Mouse (Mus musculus): ENCODE measurements at regions not wholly inside any gene's neighbourhood (a gene's known extent, or its start where the extent isn't known, plus 50 kb on each side); places are given as distances from the start of the nearest gene placed in this dataset.

- intact Hi-C loops (cut with DNase I), result loop anchor here (5.0 kb wide), 2 partner anchors 194 to 1174 kb away; no protein-coding TSS in a partner anchor
Measured at GRCm38 (mm10) chr4:56686141-56686540, 53.7 kb upstream of the Gm26657 start.

GRCm38 (mm10) chr4:56685696-56686095 lies 54.2 kb upstream of the Gm26657 start:
- intact Hi-C loops (cut with DNase I), result loop anchor here (5.0 kb wide), 2 partner anchors 193 to 1173 kb away; no protein-coding TSS in a partner anchor

DNA sequence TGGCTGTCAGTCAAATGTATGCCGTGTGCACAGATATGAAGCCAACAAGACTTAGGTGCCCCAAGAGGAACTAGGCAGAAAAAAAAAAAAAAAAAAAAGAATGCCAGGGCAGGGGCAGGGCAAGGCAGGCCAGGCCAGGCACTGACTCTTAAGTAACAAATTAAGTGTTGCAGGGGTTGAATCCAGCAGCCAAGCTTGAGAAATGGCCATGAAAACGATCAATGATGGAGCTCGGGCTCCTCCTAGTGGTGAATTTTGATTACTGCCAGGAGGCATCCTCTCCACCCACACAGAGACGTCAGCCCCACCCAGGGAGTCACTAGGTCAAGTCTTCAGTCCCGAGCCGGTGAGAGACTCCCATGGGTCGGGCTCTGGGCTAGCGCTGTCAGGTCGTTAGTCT lies 54.7 kb upstream of the Gm26657 start:
- intact Hi-C loops (cut with DNase I), result loop anchor here (5.0 kb wide), 2 partner anchors 193 to 1173 kb away; no protein-coding TSS in a partner anchor

DNA sequence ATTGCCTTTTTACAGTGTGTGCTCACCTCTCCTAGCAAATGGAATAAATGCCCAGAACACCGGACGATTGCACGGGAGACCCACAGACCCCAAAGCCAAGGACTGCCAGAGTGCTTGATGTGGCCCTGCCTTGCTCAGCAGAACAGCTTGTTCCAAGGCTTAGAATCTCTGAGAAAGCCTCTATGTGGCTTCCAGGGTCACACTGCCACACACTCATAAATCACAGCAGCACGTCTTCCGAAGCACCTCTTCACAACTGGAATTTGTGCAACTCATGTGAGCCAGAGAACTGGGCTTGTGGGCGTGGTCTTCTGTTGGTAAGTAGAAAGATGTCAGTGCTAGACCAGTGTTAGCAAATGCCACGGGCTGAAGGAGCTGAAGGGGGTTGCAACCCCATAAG lies 55.8 kb upstream of the Gm26657 start:
- intact Hi-C loops (cut with DNase I), result no loop called here

- intact Hi-C loops (cut with DNase I), result no loop called here
Measured at GRCm38 (mm10) chr4:56681121-56681520, 58.7 kb upstream of the Gm26657 start.

- intact Hi-C loops (cut with DNase I), result no loop called here
Measured at GRCm38 (mm10) chr4:56673868-56674267, 66.0 kb upstream of the Gm26657 start.

- intact Hi-C loops (cut with DNase I), result no loop called here
Measured at GRCm38 (mm10) chr4:56664921-56665320, 74.9 kb upstream of the Gm26657 start.

DNA sequence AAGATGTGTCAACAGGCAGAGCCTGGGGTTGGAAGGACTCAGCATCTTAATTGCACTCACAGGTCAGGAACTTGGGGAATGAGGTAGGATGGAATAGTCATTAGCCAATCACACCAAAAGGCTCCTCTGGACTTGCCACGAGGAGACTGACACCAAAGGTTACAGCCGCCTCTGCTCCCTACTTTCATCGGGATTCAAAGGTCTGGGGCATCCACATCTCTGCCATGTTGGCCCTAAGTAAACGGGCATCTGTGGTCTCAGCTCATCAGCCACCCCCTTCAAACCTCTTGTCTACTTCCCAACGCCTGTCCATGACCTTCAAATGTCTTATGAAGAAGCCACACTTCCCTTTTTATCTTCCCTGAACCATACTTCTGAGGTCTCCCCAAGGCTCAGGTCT lies 78.1 kb upstream of the Gm26657 start:
- intact Hi-C loops (cut with DNase I), result no loop called here

GRCm38 (mm10) chr4:56657046-56657445 lies 82.8 kb upstream of the Gm26657 start:
- intact Hi-C loops (cut with DNase I), result no loop called here

DNA sequence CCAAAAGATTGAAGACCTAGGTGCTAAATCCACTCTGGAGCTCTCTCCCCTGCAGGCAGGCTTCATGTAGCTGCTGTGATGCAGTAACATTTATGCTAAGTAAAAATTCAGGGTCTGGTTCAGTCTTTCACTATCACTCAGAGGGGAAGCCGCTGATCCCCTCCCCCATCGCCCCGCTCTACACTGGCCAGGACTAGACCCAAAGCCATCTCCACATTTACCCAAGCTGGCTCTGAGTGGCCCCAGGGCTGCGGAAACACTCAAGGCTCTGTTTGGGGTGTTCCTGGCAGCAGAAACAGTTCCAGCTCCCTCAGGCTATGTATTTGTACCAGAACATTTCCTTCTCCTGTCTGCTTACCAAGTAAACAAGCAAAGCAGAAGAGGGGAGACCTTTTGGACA lies 85.5 kb upstream of the Gm26657 start:
- intact Hi-C loops (cut with DNase I), result no loop called here

DNA sequence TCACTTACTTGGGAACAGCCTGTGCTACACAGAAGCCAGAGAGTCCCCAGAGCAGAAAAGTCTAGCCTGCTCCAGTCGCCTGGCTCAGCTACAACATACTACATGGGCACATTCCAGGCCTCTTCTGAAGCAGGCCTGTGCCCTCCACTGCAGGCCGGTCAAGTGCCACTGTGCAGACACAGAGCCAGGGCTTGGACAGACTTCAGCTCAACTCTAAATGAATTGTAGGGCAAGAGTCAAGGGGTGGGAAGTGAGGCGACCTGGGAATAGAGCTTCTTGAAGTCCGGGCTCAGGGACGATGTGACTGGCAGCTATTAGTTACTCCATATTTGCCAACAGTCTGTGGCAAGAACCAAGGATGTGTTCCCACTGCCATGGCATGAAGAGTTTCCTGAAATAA lies 87.1 kb upstream of the Gm26657 start:
- intact Hi-C loops (cut with DNase I), result no loop called here

DNA sequence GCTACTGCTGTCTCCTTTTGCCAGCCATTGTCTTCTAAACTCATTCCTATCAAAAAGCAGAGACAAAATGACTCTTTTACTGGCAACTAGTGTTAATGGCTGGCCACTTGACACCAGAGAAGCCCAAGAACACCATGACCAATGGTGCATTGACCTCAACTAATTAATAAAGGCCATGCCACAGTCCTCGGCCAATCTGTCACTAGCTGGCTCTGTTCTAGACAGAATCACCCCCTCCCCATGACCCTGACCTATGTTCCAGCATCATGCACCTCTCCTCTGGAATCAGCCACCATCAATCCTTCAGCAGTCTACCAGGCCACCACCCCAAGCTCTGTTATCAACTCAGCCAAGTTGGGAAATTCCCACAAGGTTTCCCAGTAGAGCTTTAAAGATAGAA lies 90.1 kb upstream of the Gm26657 start:
- intact Hi-C loops (cut with DNase I), result no loop called here

DNA sequence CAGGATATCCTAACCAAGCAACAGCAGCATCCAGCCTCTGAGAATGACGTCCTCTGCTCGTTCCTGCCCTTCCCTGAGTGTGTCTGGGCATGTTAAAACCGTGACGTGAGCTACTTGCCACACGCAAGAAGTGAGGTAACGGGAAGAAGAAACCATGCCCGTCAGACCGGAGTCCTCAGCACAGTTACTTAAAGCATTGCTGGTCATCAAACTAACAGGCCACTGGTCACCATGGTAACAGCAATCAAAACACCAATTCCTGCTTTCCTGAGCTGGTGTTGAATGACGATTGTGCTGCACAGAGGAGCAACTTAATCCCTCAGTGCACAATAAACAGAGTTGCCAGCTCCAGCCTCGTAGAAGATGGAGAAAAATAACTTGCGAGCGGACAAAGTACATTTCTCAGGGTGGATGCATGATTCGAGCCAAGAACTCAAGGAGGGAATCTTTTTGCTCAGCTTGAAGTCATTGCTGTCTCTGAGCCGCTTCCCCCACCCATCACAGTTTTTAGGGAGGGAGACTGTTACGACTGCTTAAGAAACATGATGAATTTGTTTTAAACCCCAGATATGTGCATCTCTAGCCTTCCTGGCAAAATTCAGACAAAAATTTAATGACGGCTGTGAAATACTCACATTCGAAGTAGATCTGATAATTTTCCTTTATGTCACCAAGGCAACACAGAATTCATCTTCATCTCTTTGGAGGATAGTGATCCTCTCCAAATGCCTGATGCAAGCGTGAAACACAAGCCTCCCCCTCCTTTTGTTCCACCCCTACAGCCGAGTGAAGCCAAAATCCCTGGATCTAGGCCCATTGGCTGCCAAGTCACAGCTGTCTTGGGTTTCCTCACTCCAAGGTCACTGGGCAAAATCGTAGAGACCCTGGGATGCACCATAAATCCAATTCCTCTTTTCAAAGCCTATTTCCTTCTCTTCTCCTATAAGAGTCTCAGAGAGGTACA lies 95.6 kb upstream of the Gm26657 start:
- intact Hi-C loops (cut with DNase I), result no loop called here

- intact Hi-C loops (cut with DNase I), result no loop called here
Measured at GRCm38 (mm10) chr4:56643491-56643890, 96.4 kb upstream of the Gm26657 start.

GRCm38 (mm10) chr4:56639709-56640108 lies 100.2 kb upstream of the Gm26657 start:
- intact Hi-C loops (cut with DNase I), result no loop called here

DNA sequence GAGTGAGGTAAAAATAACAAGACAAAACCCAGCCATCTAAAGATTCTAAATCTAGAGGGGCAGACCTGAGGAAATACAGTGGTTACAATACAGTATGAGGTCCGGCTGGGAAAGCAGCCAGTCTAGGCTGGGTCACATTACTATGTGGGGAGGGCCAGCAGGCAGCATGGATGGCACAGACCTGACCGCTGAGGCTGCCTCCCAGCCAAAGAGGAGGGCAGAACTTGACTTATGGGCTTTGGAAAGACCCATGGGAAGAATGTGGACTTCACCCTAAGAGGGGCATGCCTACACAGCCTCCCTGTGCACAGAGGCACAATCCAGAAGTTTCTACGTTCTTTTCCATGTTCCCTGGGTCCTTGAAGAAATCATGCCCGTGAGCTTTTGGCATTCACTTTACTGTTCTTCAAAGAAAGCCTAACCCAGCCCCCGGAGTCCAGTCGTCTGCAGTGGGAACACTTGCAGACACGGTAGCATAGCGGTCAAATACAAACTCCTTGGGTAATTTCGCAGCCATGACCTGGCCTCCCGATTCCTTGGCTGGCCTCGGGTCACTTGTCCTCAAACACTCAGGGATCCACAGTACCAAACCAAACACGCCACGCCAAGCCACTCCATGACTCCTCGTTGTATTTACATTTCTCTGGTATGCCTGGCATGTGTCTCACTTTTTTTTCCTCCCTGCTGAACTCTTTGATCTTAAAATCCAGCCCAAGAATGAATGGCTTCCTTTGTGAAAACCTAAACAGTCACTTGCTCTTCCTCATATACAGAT lies 101.0 kb upstream of the Gm26657 start:
- intact Hi-C loops (cut with DNase I), result no loop called here

DNA sequence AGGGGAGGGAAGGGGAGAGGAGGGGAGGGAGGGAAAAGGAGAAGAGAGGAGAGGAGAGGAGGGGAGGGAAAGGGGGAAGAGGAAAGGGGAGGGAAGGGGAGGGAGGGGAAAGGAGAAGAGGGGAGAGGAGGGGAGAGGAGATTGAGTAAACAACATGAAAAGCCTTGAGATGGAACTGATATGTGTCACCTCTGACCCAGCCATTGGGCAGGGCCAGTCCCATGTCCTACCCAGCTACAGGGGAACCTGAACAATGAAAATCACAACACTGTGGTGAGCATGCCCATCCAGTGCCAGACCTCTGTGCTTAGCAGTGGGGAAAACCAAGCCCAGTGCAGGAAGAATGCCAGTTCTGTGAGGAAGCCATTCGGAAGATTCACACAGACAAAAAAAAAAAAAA lies 103.6 kb upstream of the Gm26657 start:
- intact Hi-C loops (cut with DNase I), result no loop called here

- intact Hi-C loops (cut with DNase I), result no loop called here
Measured at GRCm38 (mm10) chr4:56633528-56633927, 106.3 kb upstream of the Gm26657 start.

DNA sequence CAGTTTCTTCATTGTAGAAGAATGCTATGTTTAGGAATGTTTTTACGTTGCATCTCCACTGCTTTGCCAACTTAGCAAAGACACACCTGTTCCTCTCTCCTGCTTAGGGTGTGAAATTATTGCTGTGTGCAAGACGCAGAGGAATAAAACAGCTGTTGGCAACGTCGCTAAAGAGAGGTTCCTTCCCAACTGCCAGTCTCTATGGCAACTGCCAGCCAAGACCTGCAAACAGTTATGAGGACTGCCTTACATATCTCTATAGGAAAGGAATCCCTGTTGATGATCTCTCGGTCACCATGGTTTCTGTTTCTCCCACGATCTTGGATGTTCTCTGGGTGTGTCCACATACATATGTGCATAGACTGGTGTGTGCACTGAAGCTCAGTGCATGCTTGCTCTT lies 109.6 kb upstream of the Gm26657 start:
- intact Hi-C loops (cut with DNase I), result no loop called here

GRCm38 (mm10) chr4:56627206-56627605 lies 112.7 kb upstream of the Gm26657 start:
- intact Hi-C loops (cut with DNase I), result no loop called here

DNA sequence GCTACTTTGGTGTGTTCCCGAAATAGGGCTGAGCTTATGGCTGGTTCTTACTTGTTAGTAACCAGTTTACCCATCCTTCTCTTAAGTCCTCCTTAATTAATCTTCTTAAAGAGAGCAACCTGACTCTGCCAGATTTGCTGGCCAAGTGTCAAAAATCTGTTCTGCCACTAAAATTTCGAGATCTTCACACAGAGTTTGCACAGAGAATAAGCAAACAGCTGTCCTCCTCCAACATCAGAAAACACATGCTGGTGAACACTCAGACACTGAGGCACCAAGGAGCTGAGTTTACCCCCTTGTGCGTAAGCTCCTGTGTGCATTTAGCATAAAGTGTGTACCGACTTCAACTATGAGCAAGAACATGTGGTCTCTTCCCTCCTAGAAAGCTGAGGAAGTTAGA lies 118.1 kb upstream of the Gm26657 start:
- intact Hi-C loops (cut with DNase I), result no loop called here

DNA sequence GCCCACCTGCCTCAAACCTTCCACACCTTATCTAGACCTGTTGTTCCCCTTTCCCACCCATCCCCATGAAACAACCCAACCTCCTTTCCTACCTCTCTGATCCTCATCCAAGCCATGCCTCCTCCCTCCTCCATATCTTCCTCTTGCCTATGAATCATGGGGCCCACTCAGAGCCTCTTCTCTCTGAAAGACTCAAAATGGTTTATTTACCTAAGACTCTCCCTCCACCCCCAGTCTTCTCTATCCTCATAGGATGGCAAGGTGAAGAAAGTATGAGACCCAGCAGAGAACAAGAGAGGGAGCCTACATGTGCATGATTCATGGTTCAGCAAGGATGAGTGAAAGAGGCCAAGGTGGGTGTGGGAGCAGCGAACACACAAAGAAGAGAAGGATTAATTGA lies 118.5 kb upstream of the Gm26657 start:
- intact Hi-C loops (cut with DNase I), result no loop called here
